Mouse (Mus musculus): ENCODE data around the gene Brd4. TPM values are rescaled to one million over a fixed set of nuclear protein-coding genes. Genes with fewer than 3 reads are reported as not detected.

Gene Brd4
- polyA plus RNA-seq, 1 experiment from 2014 or later = 134 TPM

- DNase-seq (ENCODE audit: low spot score) = no peak
- Histone ChIP-seq H3K4me1 (no peaks in the 10 kb centered on the region), H3K27me3 (ENCODE audit: low read depth, poor library complexity, severe bottlenecking) (no peaks in the 10 kb centered on the region), H3K36me3 (peaks cover 100% of the 10 kb centered on the region), H3K9me3 (replicated peaks) (no peaks in the 10 kb centered on the region), H3K4me3 (no peak overlapping the region), H3K27ac (no peak overlapping the region)
- WGBS = 94% methylated on average over 4 of the region's 4 CpGs
Observed at GRCm38 (mm10) chr17:32307963-32308362, 23.4 kb upstream of the Brd4 start.

GRCm38 (mm10) chr17:32298125-32298524 lies 13.6 kb upstream of the Brd4 start:
- WGBS = 95% methylated on average over 1 of the region's 1 CpGs
- no peaks in the 10 kb centered on the region for H3K9me3 ChIP-seq (replicated peaks)
- H3K4me1 ChIP-seq = no peaks in the 10 kb centered on the region
- H3K27ac ChIP-seq = no peak overlapping the region
- no peaks in the 10 kb centered on the region for H3K27me3 ChIP-seq (ENCODE audit: low read depth, poor library complexity, severe bottlenecking)
- DNase-seq (ENCODE audit: low spot score) = no peak
- peaks cover 7% of the 10 kb centered on the region for H3K36me3 ChIP-seq
- no peak overlapping the region for H3K4me3 ChIP-seq

- H3K9me3 ChIP-seq (replicated peaks) = no peaks in the 10 kb centered on the region
- no peaks in the 10 kb centered on the region for H3K27me3 ChIP-seq (ENCODE audit: low read depth, poor library complexity, severe bottlenecking)
- H3K4me3 ChIP-seq = no peak overlapping the region
- WGBS = 93% methylated on average over 2 of the region's 2 CpGs
- no peaks in the 10 kb centered on the region for H3K36me3 ChIP-seq
- no peak for DNase-seq (ENCODE audit: low spot score)
- 0 out of 2 replicates have a peak, but pooled peaks cover 3% of the 10 kb centered on the region for H3K4me1 ChIP-seq
- H3K27ac ChIP-seq = no peak overlapping the region
Observed at GRCm38 (mm10) chr17:32295901-32296300, 11.4 kb upstream of the Brd4 start.

GRCm38 (mm10) chr17:32295160-32295559 lies 10.6 kb upstream of the Brd4 start:
- no peak overlapping the region for H3K4me3 ChIP-seq
- no peaks in the 10 kb centered on the region for H3K36me3 ChIP-seq
- no peaks in the 10 kb centered on the region for H3K9me3 ChIP-seq (replicated peaks)
- no peak for DNase-seq (ENCODE audit: low spot score)
- 85% methylated on average over 4 of the region's 4 CpGs for WGBS
- no peak overlapping the region for H3K27ac ChIP-seq
- H3K4me1 ChIP-seq = 0 out of 2 replicates have a peak, but pooled peaks cover 3% of the 10 kb centered on the region
- H3K27me3 ChIP-seq (ENCODE audit: low read depth, poor library complexity, severe bottlenecking) = no peaks in the 10 kb centered on the region

GRCm38 (mm10) chr17:32285138-32285670 lies 682 bp upstream of the Brd4 start:
- peaks cover 22% of the 10 kb centered on the region; the same call in 1 of the 2 replicates for H3K4me1 ChIP-seq
- H3K36me3 ChIP-seq = peaks cover 7% of the 10 kb centered on the region; the same call in 1 of the 2 replicates
- H3K27me3 ChIP-seq (ENCODE audit: low read depth, poor library complexity, severe bottlenecking) = no peaks in the 10 kb centered on the region
- 56% methylated on average over 6 of the region's 6 CpGs for WGBS
- no peak for DNase-seq (ENCODE audit: low spot score)
- H3K27ac ChIP-seq = peak overlapping the region; percentile 99
- no peaks in the 10 kb centered on the region for H3K9me3 ChIP-seq (replicated peaks)
- peak overlapping the region; percentile 87 for H3K4me3 ChIP-seq

GRCm38 (mm10) chr17:32283771-32284221 lies 726 bp downstream of the Brd4 start:
- WGBS = 0% methylated on average over 31 of the region's 41 CpGs
- Histone ChIP-seq H3K4me3 (peak overlapping the region; percentile 87), H3K9me3 (replicated peaks) (no peaks in the 10 kb centered on the region), H3K36me3 (peaks cover 14% of the 10 kb centered on the region), H3K4me1 (peaks cover 22% of the 10 kb centered on the region; the same call in 1 of the 2 replicates), H3K27ac (peak overlapping the region; percentile 99), H3K27me3 (ENCODE audit: low read depth, poor library complexity, severe bottlenecking) (no peaks in the 10 kb centered on the region)
- peak; percentile 78 for DNase-seq (ENCODE audit: low spot score)

- peak overlapping the region; percentile 99 for H3K27ac ChIP-seq
- H3K4me1 ChIP-seq = peaks cover 22% of the 10 kb centered on the region; the same call in 1 of the 2 replicates
- peak overlapping the region; percentile 87 for H3K4me3 ChIP-seq
- H3K9me3 ChIP-seq (replicated peaks) = no peaks in the 10 kb centered on the region
- H3K36me3 ChIP-seq = peaks cover 15% of the 10 kb centered on the region
- peak; percentile 54 for DNase-seq (ENCODE audit: low spot score)
- 8% methylated on average over 7 of the region's 7 CpGs for WGBS
- H3K27me3 ChIP-seq (ENCODE audit: low read depth, poor library complexity, severe bottlenecking) = no peaks in the 10 kb centered on the region
Observed at GRCm38 (mm10) chr17:32283341-32283740, 1.2 kb downstream of the Brd4 start.

- H3K27me3 ChIP-seq (ENCODE audit: low read depth, poor library complexity, severe bottlenecking) = no peaks in the 10 kb centered on the region
- no peak overlapping the region for H3K27ac ChIP-seq
- peaks cover 15% of the 10 kb centered on the region for H3K36me3 ChIP-seq
- H3K4me3 ChIP-seq = no peak overlapping the region
- no peak for DNase-seq (ENCODE audit: low spot score)
- whole genome bisulfite sequencing = 93% methylated on average over 4 of the region's 4 CpGs
- H3K4me1 ChIP-seq = peaks cover 22% of the 10 kb centered on the region; the same call in 1 of the 2 replicates
- H3K9me3 ChIP-seq (replicated peaks) = no peaks in the 10 kb centered on the region
Observed at GRCm38 (mm10) chr17:32281611-32282310, 2.8 kb downstream of the Brd4 start.

- WGBS = 95% methylated on average over 2 of the region's 2 CpGs
- no peak for DNase-seq (ENCODE audit: low spot score)
- no peak overlapping the region for H3K4me3 ChIP-seq
- peaks cover 22% of the 10 kb centered on the region; the same call in 1 of the 2 replicates for H3K4me1 ChIP-seq
- H3K9me3 ChIP-seq (replicated peaks) = no peaks in the 10 kb centered on the region
- no peak overlapping the region for H3K27ac ChIP-seq
- peaks cover 15% of the 10 kb centered on the region for H3K36me3 ChIP-seq
- no peaks in the 10 kb centered on the region for H3K27me3 ChIP-seq (ENCODE audit: low read depth, poor library complexity, severe bottlenecking)
Observed at GRCm38 (mm10) chr17:32281126-32281525, 3.4 kb downstream of the Brd4 start.

GRCm38 (mm10) chr17:32280575-32280974 lies 3.9 kb downstream of the Brd4 start:
- DNase-seq (ENCODE audit: low spot score) = no peak
- 86% methylated on average over 3 of the region's 3 CpGs for WGBS
- Histone ChIP-seq H3K9me3 (replicated peaks) (no peaks in the 10 kb centered on the region), H3K4me1 (peaks cover 22% of the 10 kb centered on the region; the same call in 1 of the 2 replicates), H3K4me3 (no peak overlapping the region), H3K27me3 (ENCODE audit: low read depth, poor library complexity, severe bottlenecking) (no peaks in the 10 kb centered on the region), H3K27ac (no peak overlapping the region), H3K36me3 (peaks cover 15% of the 10 kb centered on the region)

- Histone ChIP-seq H3K9me3 (replicated peaks) (no peaks in the 10 kb centered on the region), H3K27ac (no peak overlapping the region), H3K36me3 (peaks cover 15% of the 10 kb centered on the region), H3K27me3 (ENCODE audit: low read depth, poor library complexity, severe bottlenecking) (no peaks in the 10 kb centered on the region), H3K4me1 (peaks cover 8% of the 10 kb centered on the region; the same call in 1 of the 2 replicates), H3K4me3 (no peak overlapping the region)
- WGBS = 80% methylated on average over 1 of the region's 1 CpGs
- DNase-seq (ENCODE audit: low spot score) = no peak
Observed at GRCm38 (mm10) chr17:32277201-32277600, 7.3 kb downstream of the Brd4 start.

GRCm38 (mm10) chr17:32275568-32275967 lies 9.0 kb downstream of the Brd4 start:
- Histone ChIP-seq H3K36me3 (peaks cover 12% of the 10 kb centered on the region), H3K27ac (no peak overlapping the region), H3K27me3 (ENCODE audit: low read depth, poor library complexity, severe bottlenecking) (no peaks in the 10 kb centered on the region), H3K4me1 (no peaks in the 10 kb centered on the region), H3K4me3 (no peak overlapping the region), H3K9me3 (replicated peaks) (no peaks in the 10 kb centered on the region)
- no peak for DNase-seq (ENCODE audit: low spot score)
- 87% methylated on average over 3 of the region's 3 CpGs for WGBS

GRCm38 (mm10) chr17:32269151-32269550 lies 15.4 kb downstream of the Brd4 start:
- no peak for DNase-seq (ENCODE audit: low spot score)
- H3K36me3 ChIP-seq = peaks cover 32% of the 10 kb centered on the region
- no peak overlapping the region for H3K27ac ChIP-seq
- no peaks in the 10 kb centered on the region for H3K9me3 ChIP-seq (replicated peaks)
- no peak overlapping the region for H3K4me3 ChIP-seq
- no peaks in the 10 kb centered on the region for H3K27me3 ChIP-seq (ENCODE audit: low read depth, poor library complexity, severe bottlenecking)
- 95% methylated on average over 7 of the region's 7 CpGs for WGBS
- H3K4me1 ChIP-seq = no peaks in the 10 kb centered on the region
